Mouse (Mus musculus): Measurements from ENCODE around the gene Ust. TPM values are rescaled to one million over a fixed set of nuclear protein-coding genes. Genes with fewer than 3 reads are reported as not detected.

Gene Ust
- polyA plus RNA-seq, 1 experiment from 2014 or later: 5.9 TPM

DNA sequence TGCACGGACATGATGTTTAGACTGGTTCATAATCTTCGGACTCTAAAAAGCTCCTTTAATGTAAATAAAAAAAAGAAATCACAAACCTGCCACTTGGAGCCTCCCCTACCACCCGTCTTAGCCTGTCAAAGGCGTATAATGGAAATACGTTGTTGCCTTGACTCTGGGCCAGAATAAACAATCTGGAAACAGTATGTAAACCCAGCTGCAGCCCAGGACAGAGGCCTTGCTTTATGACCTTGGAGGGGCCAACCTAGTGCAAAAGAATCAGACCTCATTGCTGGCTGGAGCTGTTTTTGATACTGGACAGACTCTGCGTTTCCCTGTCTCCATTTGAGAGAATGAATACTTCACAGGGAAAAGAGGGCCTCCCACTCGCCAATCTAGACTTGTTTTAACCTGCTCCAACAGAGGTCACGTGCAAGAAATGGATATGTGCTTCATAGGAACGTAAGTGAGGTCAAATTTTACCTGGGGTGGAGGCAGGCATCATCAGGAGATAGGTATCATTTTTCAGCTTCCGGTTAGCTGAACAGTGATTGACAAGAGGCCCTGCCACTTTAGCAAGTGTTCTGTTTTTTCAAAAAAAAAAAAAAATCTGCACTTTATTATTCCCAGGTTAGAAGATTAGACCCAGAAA, 305.2 kb downstream of the Ust start:
- WGBS: 28% methylated on average over 10 of the region's 10 CpGs
- DNase-seq (ENCODE audit: low spot score): peak; percentile 49
- Histone ChIP-seq H3K9me3 (ENCODE audit: control insufficient read depth, low read length) (no peaks in the 10 kb centered on the region), H3K4me1 (ENCODE audit: control insufficient read depth, insufficient read depth, low read length) (peaks cover 26% of the 10 kb centered on the region), H3K27ac (replicated peaks; ENCODE audit: low read depth, low read length) (peak overlapping the region; percentile 2; the same call in 1 of the 2 replicates), H3K27me3 (ENCODE audit: control insufficient read depth, insufficient read depth, low read length) (no peaks in the 10 kb centered on the region), H3K4me3 (ENCODE audit: low read depth, low read length) (no peak overlapping the region), H3K4me2 (ENCODE audit: low read depth, severe bottlenecking) (peak overlapping the region; percentile 21; the same call in 1 of the 2 replicates), H3K9ac (ENCODE audit: low read length) (no peak overlapping the region), H3K36me3 (ENCODE audit: control insufficient read depth, insufficient read depth, low read length) (no peaks in the 10 kb centered on the region)
- ATAC-seq (ENCODE audit: insufficient number of reproducible peaks, low FRiP score, low TSS enrichment, low read depth): peak; percentile 23; the same call in 1 of the 2 replicates

DNA sequence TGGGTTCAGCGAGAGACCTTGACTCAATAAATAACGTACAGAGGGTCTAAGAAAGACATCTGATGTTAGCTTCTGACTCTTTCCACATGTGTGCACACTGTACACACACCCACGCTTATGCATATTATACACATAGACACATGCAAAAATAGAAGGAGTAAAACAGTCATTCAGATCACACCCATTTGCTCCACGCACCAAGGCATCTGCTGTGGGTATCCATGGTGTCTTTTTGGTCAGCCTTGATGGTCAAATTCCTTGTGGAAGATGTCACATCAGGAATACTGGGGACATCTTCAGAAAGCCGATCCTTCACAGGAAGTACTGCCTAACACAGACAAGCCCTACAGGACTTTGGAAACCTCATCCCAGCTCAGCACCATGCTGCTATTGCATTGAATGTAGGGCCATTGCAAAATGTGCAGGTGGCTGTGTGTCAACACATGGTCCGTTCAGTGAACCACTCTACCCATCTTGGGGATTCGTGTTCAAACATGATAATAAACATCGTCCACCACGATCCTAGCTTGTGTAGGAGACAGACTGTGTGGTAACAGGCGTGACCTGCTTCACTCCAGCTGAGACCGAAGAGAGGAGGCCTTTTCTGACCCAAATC, 305.9 kb downstream of the Ust start:
- Histone ChIP-seq H3K4me2 (ENCODE audit: low read depth, severe bottlenecking) (no peak overlapping the region), H3K36me3 (ENCODE audit: control insufficient read depth, insufficient read depth, low read length) (no peaks in the 10 kb centered on the region), H3K9me3 (ENCODE audit: control insufficient read depth, low read length) (no peaks in the 10 kb centered on the region), H3K9ac (ENCODE audit: low read length) (no peak overlapping the region), H3K4me1 (ENCODE audit: control insufficient read depth, insufficient read depth, low read length) (peaks cover 26% of the 10 kb centered on the region), H3K27me3 (ENCODE audit: control insufficient read depth, insufficient read depth, low read length) (no peaks in the 10 kb centered on the region), H3K27ac (replicated peaks; ENCODE audit: low read depth, low read length) (0 out of 2 replicates have a peak overlapping the region, but pooled peaks have one; percentile 2), H3K4me3 (ENCODE audit: low read depth, low read length) (no peak overlapping the region)
- no peak for ATAC-seq (ENCODE audit: insufficient number of reproducible peaks, low FRiP score, low TSS enrichment, low read depth)
- DNase-seq (ENCODE audit: low spot score): no peak
- 78% methylated on average over 11 of the region's 11 CpGs for WGBS

DNA sequence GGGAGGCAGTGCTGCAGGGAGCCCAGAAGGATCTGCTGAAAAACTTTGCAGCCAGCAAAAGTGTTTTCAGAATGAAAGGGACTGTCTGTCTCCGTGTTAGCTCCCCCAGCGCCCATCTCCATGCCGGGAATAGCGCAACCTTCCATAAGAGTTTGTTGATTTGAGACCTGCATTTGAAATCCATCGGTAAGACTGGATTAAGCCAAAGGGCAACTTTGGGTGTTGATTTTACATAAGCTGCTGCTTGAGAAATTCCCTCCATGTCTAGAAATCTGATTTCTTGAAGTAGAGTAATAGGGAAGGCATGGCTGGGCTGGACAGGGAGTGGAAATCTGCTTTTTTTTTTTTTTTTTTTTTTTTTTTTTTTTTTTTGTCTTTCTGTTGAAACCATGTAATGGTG, 306.9 kb downstream of the Ust start:
- Histone ChIP-seq H3K9ac (ENCODE audit: low read length) (no peak overlapping the region), H3K4me3 (ENCODE audit: low read depth, low read length) (no peak overlapping the region), H3K4me2 (ENCODE audit: low read depth, severe bottlenecking) (no peak overlapping the region), H3K9me3 (ENCODE audit: control insufficient read depth, low read length) (no peaks in the 10 kb centered on the region), H3K36me3 (ENCODE audit: control insufficient read depth, insufficient read depth, low read length) (no peaks in the 10 kb centered on the region), H3K27me3 (ENCODE audit: control insufficient read depth, insufficient read depth, low read length) (no peaks in the 10 kb centered on the region), H3K4me1 (ENCODE audit: control insufficient read depth, insufficient read depth, low read length) (peaks cover 26% of the 10 kb centered on the region), H3K27ac (replicated peaks; ENCODE audit: low read depth, low read length) (no peak overlapping the region)
- ATAC-seq (ENCODE audit: insufficient number of reproducible peaks, low FRiP score, low TSS enrichment, low read depth): no peak
- DNase-seq (ENCODE audit: low spot score): no peak
- WGBS: 89% methylated on average over 5 of the region's 5 CpGs

DNA sequence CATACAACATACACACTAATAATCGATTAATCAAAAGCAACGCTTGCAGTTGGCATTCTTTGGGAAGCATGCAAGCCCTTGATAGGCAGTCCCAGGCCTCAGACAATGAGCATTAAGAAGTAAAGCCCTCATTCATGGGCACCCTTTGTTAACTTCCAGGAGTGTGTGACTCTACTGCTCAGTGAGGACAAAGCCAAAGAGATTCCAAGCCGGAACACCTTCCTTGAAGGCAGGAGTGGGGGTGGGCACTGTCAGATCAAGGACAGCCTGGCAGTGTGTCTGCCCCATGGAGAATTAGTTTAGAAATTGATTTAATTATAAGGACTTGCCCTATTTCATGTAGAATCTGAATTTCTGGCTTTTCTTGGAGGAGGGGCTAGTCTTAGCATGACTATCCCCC, 308.3 kb downstream of the Ust start:
- H3K36me3 ChIP-seq (ENCODE audit: control insufficient read depth, insufficient read depth, low read length): no peaks in the 10 kb centered on the region
- H3K4me2 ChIP-seq (ENCODE audit: low read depth, severe bottlenecking): no peak overlapping the region
- DNase-seq (ENCODE audit: low spot score): no peak
- H3K27ac ChIP-seq (replicated peaks; ENCODE audit: low read depth, low read length): peak overlapping the region; percentile 39; the same call in 1 of the 2 replicates
- H3K4me1 ChIP-seq (ENCODE audit: control insufficient read depth, insufficient read depth, low read length): peaks cover 26% of the 10 kb centered on the region
- no peak for ATAC-seq (ENCODE audit: insufficient number of reproducible peaks, low FRiP score, low TSS enrichment, low read depth)
- H3K9ac ChIP-seq (ENCODE audit: low read length): no peak overlapping the region
- no peaks in the 10 kb centered on the region for H3K27me3 ChIP-seq (ENCODE audit: control insufficient read depth, insufficient read depth, low read length)
- no peak overlapping the region for H3K4me3 ChIP-seq (ENCODE audit: low read depth, low read length)
- no peaks in the 10 kb centered on the region for H3K9me3 ChIP-seq (ENCODE audit: control insufficient read depth, low read length)
- WGBS: 91% methylated on average over 3 of the region's 3 CpGs

DNA sequence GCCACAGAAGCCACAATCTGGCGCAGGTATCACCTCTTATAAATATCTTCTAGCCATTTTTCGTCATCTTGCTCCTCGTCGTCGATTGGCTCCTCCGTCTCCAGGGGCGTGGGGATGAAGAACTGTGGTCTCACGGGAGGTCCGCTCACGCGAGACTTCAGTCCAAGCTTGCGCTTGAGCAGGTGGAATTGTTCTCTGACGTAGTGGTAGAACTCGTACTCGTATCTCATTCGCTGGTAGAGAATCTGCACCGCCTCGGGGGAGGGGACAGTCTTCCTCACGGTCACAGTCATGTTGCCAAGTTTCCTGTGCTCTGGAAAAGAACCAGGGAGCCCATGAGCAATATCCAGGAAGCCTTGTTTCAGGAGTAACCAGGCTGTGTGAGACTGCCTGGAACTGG, 311.3 kb downstream of the Ust start:
- Histone ChIP-seq H3K36me3 (ENCODE audit: control insufficient read depth, insufficient read depth, low read length) (no peaks in the 10 kb centered on the region), H3K27me3 (ENCODE audit: control insufficient read depth, insufficient read depth, low read length) (no peaks in the 10 kb centered on the region), H3K9me3 (ENCODE audit: control insufficient read depth, low read length) (no peaks in the 10 kb centered on the region), H3K4me3 (ENCODE audit: low read depth, low read length) (no peak overlapping the region), H3K9ac (ENCODE audit: low read length) (no peak overlapping the region), H3K4me1 (ENCODE audit: control insufficient read depth, insufficient read depth, low read length) (peaks cover 10% of the 10 kb centered on the region), H3K27ac (replicated peaks; ENCODE audit: low read depth, low read length) (no peak overlapping the region), H3K4me2 (ENCODE audit: low read depth, severe bottlenecking) (no peak overlapping the region)
- 96% methylated on average over 19 of the region's 19 CpGs for WGBS
- DNase-seq (ENCODE audit: low spot score) (no peak), ATAC-seq (ENCODE audit: insufficient number of reproducible peaks, low FRiP score, low TSS enrichment, low read depth) (no peak)

DNA sequence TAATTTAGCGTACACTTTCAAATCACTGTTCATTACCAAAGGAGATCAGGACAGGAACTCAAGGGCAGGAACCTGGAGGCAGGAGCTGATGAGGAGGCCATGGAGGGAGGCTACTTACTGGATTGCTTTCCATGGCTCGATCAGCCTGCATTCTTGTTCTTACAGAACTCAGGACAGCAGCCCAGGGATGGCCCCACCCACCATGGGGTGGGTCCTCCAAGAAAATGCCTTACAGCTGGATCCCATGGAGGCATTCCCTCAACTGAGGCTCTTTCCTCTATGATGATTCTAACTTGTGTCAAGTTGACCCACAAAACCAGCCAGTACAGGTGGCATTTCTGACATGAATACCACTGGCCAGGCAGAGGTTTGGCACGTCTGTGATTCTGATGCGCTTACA, 314.9 kb downstream of the Ust start:
- Histone ChIP-seq H3K4me2 (ENCODE audit: low read depth, severe bottlenecking) (no peak overlapping the region), H3K27ac (replicated peaks; ENCODE audit: low read depth, low read length) (no peak overlapping the region), H3K4me1 (ENCODE audit: control insufficient read depth, insufficient read depth, low read length) (no peaks in the 10 kb centered on the region), H3K9me3 (ENCODE audit: control insufficient read depth, low read length) (no peaks in the 10 kb centered on the region), H3K36me3 (ENCODE audit: control insufficient read depth, insufficient read depth, low read length) (no peaks in the 10 kb centered on the region), H3K4me3 (ENCODE audit: low read depth, low read length) (no peak overlapping the region), H3K9ac (ENCODE audit: low read length) (no peak overlapping the region), H3K27me3 (ENCODE audit: control insufficient read depth, insufficient read depth, low read length) (no peaks in the 10 kb centered on the region)
- 81% methylated on average over 4 of the region's 4 CpGs for WGBS
- DNase-seq (ENCODE audit: low spot score): no peak
- no peak for ATAC-seq (ENCODE audit: insufficient number of reproducible peaks, low FRiP score, low TSS enrichment, low read depth)

DNA sequence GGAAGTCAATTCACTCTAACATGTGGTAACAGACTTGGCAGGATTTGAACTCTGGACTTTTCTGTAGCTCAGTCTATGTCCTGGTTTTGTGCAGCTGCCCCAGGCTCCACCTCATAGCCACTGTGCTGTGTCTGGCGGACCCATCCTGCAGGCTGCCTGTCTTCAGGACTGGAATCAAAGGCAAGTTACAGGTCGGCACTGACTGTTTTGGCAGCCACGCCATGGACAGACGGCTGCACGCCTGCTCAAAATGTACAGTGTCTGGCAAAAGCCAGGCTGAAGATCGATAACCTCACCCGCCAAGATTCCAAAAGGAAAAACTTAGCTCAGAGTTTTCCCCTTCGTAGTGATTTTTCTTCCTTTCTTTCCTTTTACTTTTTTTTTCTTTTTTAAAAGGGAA, 318.8 kb downstream of the Ust start:
- H3K4me1 ChIP-seq (ENCODE audit: control insufficient read depth, insufficient read depth, low read length): no peaks in the 10 kb centered on the region
- DNase-seq (ENCODE audit: low spot score): no peak
- H3K4me2 ChIP-seq (ENCODE audit: low read depth, severe bottlenecking): no peak overlapping the region
- ATAC-seq (ENCODE audit: insufficient number of reproducible peaks, low FRiP score, low TSS enrichment, low read depth): no peak
- no peak overlapping the region for H3K9ac ChIP-seq (ENCODE audit: low read length)
- no peaks in the 10 kb centered on the region for H3K9me3 ChIP-seq (ENCODE audit: control insufficient read depth, low read length)
- H3K27me3 ChIP-seq (ENCODE audit: control insufficient read depth, insufficient read depth, low read length): no peaks in the 10 kb centered on the region
- H3K4me3 ChIP-seq (ENCODE audit: low read depth, low read length): no peak overlapping the region
- no peaks in the 10 kb centered on the region for H3K36me3 ChIP-seq (ENCODE audit: control insufficient read depth, insufficient read depth, low read length)
- H3K27ac ChIP-seq (replicated peaks; ENCODE audit: low read depth, low read length): no peak overlapping the region
- WGBS: 86% methylated on average over 8 of the region's 8 CpGs

DNA sequence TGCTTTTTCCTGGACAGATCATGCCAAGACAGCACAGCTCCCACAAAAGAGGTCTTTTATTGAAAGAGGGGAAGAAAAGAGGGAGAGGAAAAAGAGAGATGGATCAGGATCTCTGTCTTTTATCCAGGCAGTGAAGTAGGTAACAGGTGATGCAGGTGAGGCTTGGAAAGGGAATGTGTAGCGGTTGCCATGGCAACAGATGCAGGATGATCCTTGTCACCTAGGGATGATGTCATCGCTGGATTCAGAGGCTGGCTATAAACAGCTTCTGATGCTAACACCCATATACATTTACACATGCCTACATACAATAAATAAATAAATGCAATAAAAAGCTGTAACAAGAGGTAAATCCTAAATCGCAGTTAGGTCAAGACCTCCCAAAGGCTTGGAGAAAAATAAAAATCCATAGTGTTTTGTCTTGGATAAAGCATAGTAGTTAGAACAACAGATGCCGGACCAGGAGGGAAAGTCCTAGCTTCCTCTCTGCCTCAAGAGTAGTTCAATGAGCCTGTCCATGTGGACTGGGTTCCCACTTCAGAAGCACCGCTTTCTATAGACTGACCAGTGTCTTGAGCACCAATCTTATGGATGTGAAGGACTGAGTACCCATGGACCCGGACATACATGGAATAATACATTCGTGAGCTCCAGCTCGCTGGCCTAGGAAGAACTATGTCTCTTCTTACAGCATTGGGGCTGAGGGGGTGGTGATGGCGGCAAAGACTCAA, 319.4 kb downstream of the Ust start:
- Histone ChIP-seq H3K4me1 (ENCODE audit: control insufficient read depth, insufficient read depth, low read length) (no peaks in the 10 kb centered on the region), H3K4me2 (ENCODE audit: low read depth, severe bottlenecking) (no peak overlapping the region), H3K27ac (replicated peaks; ENCODE audit: low read depth, low read length) (no peak overlapping the region), H3K9ac (ENCODE audit: low read length) (no peak overlapping the region), H3K27me3 (ENCODE audit: control insufficient read depth, insufficient read depth, low read length) (no peaks in the 10 kb centered on the region), H3K36me3 (ENCODE audit: control insufficient read depth, insufficient read depth, low read length) (no peaks in the 10 kb centered on the region), H3K9me3 (ENCODE audit: control insufficient read depth, low read length) (no peaks in the 10 kb centered on the region), H3K4me3 (ENCODE audit: low read depth, low read length) (no peak overlapping the region)
- ATAC-seq (ENCODE audit: insufficient number of reproducible peaks, low FRiP score, low TSS enrichment, low read depth): no peak
- WGBS: 88% methylated on average over 9 of the region's 9 CpGs
- DNase-seq (ENCODE audit: low spot score): no peak

Measured in limb, embryonic 11.5 days (tissue).